Mouse (Mus musculus): ENCODE measurements around the gene Rnf128. TPM values are rescaled to one million over a fixed set of nuclear protein-coding genes. Genes with fewer than 3 reads are reported as not detected.

Rnf128 gene
- polyA plus RNA-seq, 1 experiment: 21.7 TPM

DNA sequence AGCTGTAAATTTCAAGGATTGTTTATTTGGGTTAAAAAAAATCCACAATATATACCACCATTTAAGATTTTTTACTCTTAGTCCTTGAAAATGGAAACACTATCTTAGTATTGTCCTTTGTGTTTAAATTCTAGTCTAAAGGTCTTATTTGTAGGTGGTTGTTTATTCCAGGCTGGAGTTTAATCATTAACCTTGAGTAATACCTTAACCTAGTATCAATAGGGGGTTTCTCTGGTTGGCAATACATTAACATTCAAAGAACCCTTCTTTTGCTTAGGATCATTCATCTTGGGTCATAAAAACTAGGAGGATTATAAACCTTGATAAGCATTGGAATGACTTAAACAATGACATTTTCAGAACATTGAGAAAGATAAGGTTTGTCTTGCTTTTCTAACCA lies 77.3 kb downstream of the Rnf128 start:
- H3K4me1 ChIP-seq (ENCODE audit: control insufficient read depth, insufficient read depth, low read length): no peaks in the 10 kb centered on the region
- no peak overlapping the region for H3K4me3 ChIP-seq (ENCODE audit: low read depth, low read length)
- no peaks in the 10 kb centered on the region for H3K36me3 ChIP-seq (ENCODE audit: control insufficient read depth, insufficient read depth, low read length, poor library complexity, severe bottlenecking)
- TF ChIP-seq POLR2A (IDR thresholded peaks at IDR 0.05; ENCODE audit: insufficient read depth, low read length) (no peak), CTCF (IDR thresholded peaks at IDR 0.05; ENCODE audit: low read depth, low read length) (no peak), EP300 (IDR thresholded peaks at IDR 0.05; ENCODE audit: insufficient read depth, low read depth, low read length) (no peak)
- no peaks in the 10 kb centered on the region for H3K27me3 ChIP-seq (ENCODE audit: control insufficient read depth, insufficient read depth, low read length, poor library complexity, severe bottlenecking)
- H3K9me3 ChIP-seq (replicated peaks; ENCODE audit: control insufficient read depth, insufficient read depth, low read length, poor library complexity, severe bottlenecking): no peaks in the 10 kb centered on the region
- H3K27ac ChIP-seq (ENCODE audit: insufficient read depth, low read length): no peak overlapping the region
- H3K9ac ChIP-seq (ENCODE audit: low read depth, poor library complexity, severe bottlenecking): no peak overlapping the region

- H3K4me1 ChIP-seq (ENCODE audit: control insufficient read depth, insufficient read depth, low read length): no peaks in the 10 kb centered on the region
- H3K36me3 ChIP-seq (ENCODE audit: control insufficient read depth, insufficient read depth, low read length, poor library complexity, severe bottlenecking): no peaks in the 10 kb centered on the region
- no peak for TF ChIP-seq CTCF (IDR thresholded peaks at IDR 0.05; ENCODE audit: low read depth, low read length)
- TF ChIP-seq EP300 (IDR thresholded peaks at IDR 0.05; ENCODE audit: insufficient read depth, low read depth, low read length): no peak
- TF ChIP-seq POLR2A (IDR thresholded peaks at IDR 0.05; ENCODE audit: insufficient read depth, low read length): no peak
- no peaks in the 10 kb centered on the region for H3K27me3 ChIP-seq (ENCODE audit: control insufficient read depth, insufficient read depth, low read length, poor library complexity, severe bottlenecking)
- no peaks in the 10 kb centered on the region for H3K9me3 ChIP-seq (replicated peaks; ENCODE audit: control insufficient read depth, insufficient read depth, low read length, poor library complexity, severe bottlenecking)
- no peak overlapping the region for H3K27ac ChIP-seq (ENCODE audit: insufficient read depth, low read length)
- H3K9ac ChIP-seq (ENCODE audit: low read depth, poor library complexity, severe bottlenecking): no peak overlapping the region
- H3K4me3 ChIP-seq (ENCODE audit: low read depth, low read length): no peak overlapping the region
These were observed 89.1 kb downstream of the Rnf128 start for GRCm38 (mm10) chrX:139652226-139652625.

GRCm38 (mm10) chrX:139653292-139653691 lies 90.2 kb downstream of the Rnf128 start:
- Histone ChIP-seq H3K4me3 (ENCODE audit: low read depth, low read length) (no peak overlapping the region), H3K27me3 (ENCODE audit: control insufficient read depth, insufficient read depth, low read length, poor library complexity, severe bottlenecking) (no peaks in the 10 kb centered on the region), H3K36me3 (ENCODE audit: control insufficient read depth, insufficient read depth, low read length, poor library complexity, severe bottlenecking) (no peaks in the 10 kb centered on the region), H3K4me1 (ENCODE audit: control insufficient read depth, insufficient read depth, low read length) (no peaks in the 10 kb centered on the region), H3K27ac (ENCODE audit: insufficient read depth, low read length) (no peak overlapping the region), H3K9ac (ENCODE audit: low read depth, poor library complexity, severe bottlenecking) (no peak overlapping the region), H3K9me3 (replicated peaks; ENCODE audit: control insufficient read depth, insufficient read depth, low read length, poor library complexity, severe bottlenecking) (no peaks in the 10 kb centered on the region)
- no peak for TF ChIP-seq POLR2A (IDR thresholded peaks at IDR 0.05; ENCODE audit: insufficient read depth, low read length)
- no peak for TF ChIP-seq EP300 (IDR thresholded peaks at IDR 0.05; ENCODE audit: insufficient read depth, low read depth, low read length)
- TF ChIP-seq CTCF (IDR thresholded peaks at IDR 0.05; ENCODE audit: low read depth, low read length): no peak

DNA sequence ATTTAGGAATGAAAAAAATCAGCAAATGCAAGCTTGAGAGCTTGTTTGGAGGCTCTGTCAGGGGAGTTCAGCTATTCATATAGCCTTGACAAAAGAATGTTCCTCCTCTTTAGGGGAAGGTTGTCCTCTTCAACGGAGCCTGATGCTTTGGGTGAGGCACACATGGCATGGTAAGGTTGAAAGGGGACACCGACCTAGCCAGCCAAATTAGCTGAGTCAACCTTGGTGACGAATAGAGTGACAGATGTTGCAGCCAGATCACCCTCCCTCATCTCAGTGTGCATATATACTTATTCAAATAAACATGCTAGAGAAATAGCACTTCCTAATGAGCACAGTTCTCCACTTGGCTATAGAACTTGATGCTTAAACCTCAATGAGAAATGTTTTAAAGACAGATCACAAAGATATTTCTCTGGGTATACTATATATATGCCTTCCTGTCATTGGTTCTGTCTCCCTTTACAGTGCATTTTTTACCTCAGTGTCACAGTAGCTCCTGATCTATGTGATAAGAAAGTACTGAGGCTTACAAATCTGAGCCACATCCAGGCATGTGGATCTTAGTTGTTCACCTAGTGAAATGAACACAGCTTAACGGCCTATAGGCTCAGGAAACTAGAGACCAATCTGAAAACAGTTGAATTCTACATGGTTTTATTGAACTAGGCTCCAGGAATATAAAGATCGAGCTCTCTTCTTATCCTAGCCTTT lies 91.4 kb downstream of the Rnf128 start:
- Histone ChIP-seq H3K27me3 (ENCODE audit: control insufficient read depth, insufficient read depth, low read length, poor library complexity, severe bottlenecking) (no peaks in the 10 kb centered on the region), H3K4me1 (ENCODE audit: control insufficient read depth, insufficient read depth, low read length) (no peaks in the 10 kb centered on the region), H3K9ac (ENCODE audit: low read depth, poor library complexity, severe bottlenecking) (no peak overlapping the region), H3K27ac (ENCODE audit: insufficient read depth, low read length) (no peak overlapping the region), H3K4me3 (ENCODE audit: low read depth, low read length) (no peak overlapping the region), H3K9me3 (replicated peaks; ENCODE audit: control insufficient read depth, insufficient read depth, low read length, poor library complexity, severe bottlenecking) (no peaks in the 10 kb centered on the region), H3K36me3 (ENCODE audit: control insufficient read depth, insufficient read depth, low read length, poor library complexity, severe bottlenecking) (no peaks in the 10 kb centered on the region)
- TF ChIP-seq EP300 (IDR thresholded peaks at IDR 0.05; ENCODE audit: insufficient read depth, low read depth, low read length) (no peak), CTCF (IDR thresholded peaks at IDR 0.05; ENCODE audit: low read depth, low read length) (no peak), POLR2A (IDR thresholded peaks at IDR 0.05; ENCODE audit: insufficient read depth, low read length) (no peak)

DNA sequence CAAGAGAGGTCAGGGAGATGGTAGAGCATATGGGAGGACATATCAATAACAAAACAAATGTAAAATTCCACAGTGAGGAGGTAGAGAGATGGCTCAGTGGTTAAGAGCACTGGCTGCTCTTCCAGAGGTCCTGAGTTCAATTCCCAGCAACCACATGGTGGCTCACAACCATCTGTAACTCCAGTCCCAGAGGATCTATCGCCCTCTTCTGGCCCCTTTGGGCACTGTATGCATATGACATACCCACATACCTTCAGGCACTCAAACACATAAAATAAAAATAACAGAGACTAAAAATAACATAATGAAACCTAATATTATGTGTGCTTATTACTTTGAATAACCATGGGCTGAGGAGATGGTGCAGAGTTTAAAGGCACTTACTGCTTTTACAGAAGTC lies 99.0 kb downstream of the Rnf128 start:
- no peak overlapping the region for H3K27ac ChIP-seq (ENCODE audit: insufficient read depth, low read length)
- H3K4me1 ChIP-seq (ENCODE audit: control insufficient read depth, insufficient read depth, low read length): no peaks in the 10 kb centered on the region
- no peak for TF ChIP-seq CTCF (IDR thresholded peaks at IDR 0.05; ENCODE audit: low read depth, low read length)
- no peak for TF ChIP-seq POLR2A (IDR thresholded peaks at IDR 0.05; ENCODE audit: insufficient read depth, low read length)
- no peak for TF ChIP-seq EP300 (IDR thresholded peaks at IDR 0.05; ENCODE audit: insufficient read depth, low read depth, low read length)

GRCm38 (mm10) chrX:139665829-139666228 lies 102.7 kb downstream of the Rnf128 start:
- Histone ChIP-seq H3K36me3 (ENCODE audit: control insufficient read depth, insufficient read depth, low read length, poor library complexity, severe bottlenecking) (no peaks in the 10 kb centered on the region), H3K4me1 (ENCODE audit: control insufficient read depth, insufficient read depth, low read length) (no peaks in the 10 kb centered on the region), H3K4me3 (ENCODE audit: low read depth, low read length) (no peak overlapping the region), H3K9ac (ENCODE audit: low read depth, poor library complexity, severe bottlenecking) (no peak overlapping the region), H3K9me3 (replicated peaks; ENCODE audit: control insufficient read depth, insufficient read depth, low read length, poor library complexity, severe bottlenecking) (no peaks in the 10 kb centered on the region), H3K27me3 (ENCODE audit: control insufficient read depth, insufficient read depth, low read length, poor library complexity, severe bottlenecking) (no peaks in the 10 kb centered on the region), H3K27ac (ENCODE audit: insufficient read depth, low read length) (no peak overlapping the region)
- TF ChIP-seq POLR2A (IDR thresholded peaks at IDR 0.05; ENCODE audit: insufficient read depth, low read length) (no peak), EP300 (IDR thresholded peaks at IDR 0.05; ENCODE audit: insufficient read depth, low read depth, low read length) (no peak), CTCF (IDR thresholded peaks at IDR 0.05; ENCODE audit: low read depth, low read length) (no peak)

More for the DNA sequence above, 99.0 kb downstream of the Rnf128 start:
- Histone ChIP-seq H3K27me3 (ENCODE audit: control insufficient read depth, insufficient read depth, low read length, poor library complexity, severe bottlenecking) (no peaks in the 10 kb centered on the region), H3K9me3 (replicated peaks; ENCODE audit: control insufficient read depth, insufficient read depth, low read length, poor library complexity, severe bottlenecking) (no peaks in the 10 kb centered on the region), H3K9ac (ENCODE audit: low read depth, poor library complexity, severe bottlenecking) (no peak overlapping the region), H3K4me3 (ENCODE audit: low read depth, low read length) (no peak overlapping the region), H3K36me3 (ENCODE audit: control insufficient read depth, insufficient read depth, low read length, poor library complexity, severe bottlenecking) (no peaks in the 10 kb centered on the region)
